Mouse (Mus musculus) kidney, embryonic 15.5 days (tissue): ENCODE measurements at regions not wholly inside any gene's neighbourhood (a gene's known extent, or its start where the extent isn't known, plus 50 kb on each side); places are given as distances from the start of the nearest gene placed in this dataset.

Source experiments
- ATAC-seq: fragments of 200-750 bp; cut with Nextera tagmentation; replicated peaks from 2 replicates; pipeline ENCODE4 v1.8.0; 2017; ENCODE audit warnings: moderate TSS enrichment; ENCODE audit not compliant: low FRiP score
- H3K27ac ChIP-seq: fragments of 300-500 bp; sonication (generic); 2 replicates; pipeline ENCODE4 v1.5.1; 2015; ENCODE audit warnings: mild to moderate bottlenecking, inconsistent platforms
- H3K27me3 ChIP-seq: fragments of 300-500 bp; sonication (generic); 2 replicates; pipeline ENCODE4 v1.6.1; 2015; ENCODE audit warnings: inconsistent platforms
- H3K36me3 ChIP-seq: fragments of 300-500 bp; sonication (generic); 2 replicates; pipeline ENCODE4 v1.6.1; 2015; ENCODE audit warnings: inconsistent platforms
- H3K4me1 ChIP-seq: fragments of 300-500 bp; sonication (generic); 2 replicates; pipeline ENCODE4 v1.6.1; 2015; ENCODE audit warnings: inconsistent platforms
- H3K4me2 ChIP-seq: fragments of 300-500 bp; sonication (generic); 2 replicates; pipeline ENCODE4 v1.6.1; 2015; ENCODE audit warnings: moderate library complexity, mild to moderate bottlenecking, inconsistent platforms
- H3K4me3 ChIP-seq: fragments of 300-500 bp; sonication (generic); replicated peaks from 2 replicates; pipeline ENCODE4 v1.5.1; 2015; ENCODE audit warnings: mild to moderate bottlenecking, inconsistent platforms
- H3K9ac ChIP-seq: fragments of 300-500 bp; sonication (generic); 2 replicates; pipeline ENCODE4 v1.6.1; 2015; ENCODE audit warnings: mild to moderate bottlenecking, inconsistent platforms
- H3K9me3 ChIP-seq: fragments of 300-500 bp; sonication (generic); replicated peaks from 2 replicates; pipeline ENCODE4 v1.6.1; 2016; ENCODE audit warnings: inconsistent platforms
- WGBS: fragments of 180-500 bp; shearing (Covaris S2); methylation state at CpG from one replicate; pipeline ENCODE4 v1.1.7; 2015; ENCODE audit warnings: mixed read lengths; 5-methylcytosine and 5-hydroxymethylcytosine counted together

DNA sequence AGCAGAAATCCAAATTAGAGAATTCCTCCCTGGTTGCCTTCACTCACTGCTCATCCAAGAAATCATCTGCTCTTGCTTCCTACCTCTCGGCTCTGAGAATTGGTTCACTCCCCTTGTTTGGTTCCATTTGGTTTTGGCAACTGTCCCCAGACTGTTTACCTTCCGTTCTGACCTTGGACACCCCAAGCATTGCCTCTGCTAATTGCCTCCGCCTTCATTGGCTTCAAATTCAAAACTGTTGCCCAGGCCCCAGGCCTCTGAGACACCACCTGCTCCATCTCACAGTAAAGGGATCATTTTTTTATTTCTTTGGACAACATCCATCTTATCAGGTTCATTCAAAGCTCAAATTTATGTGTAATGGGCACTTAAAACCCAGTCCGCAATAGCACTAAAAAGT lies 93.1 kb upstream of the BC052040 start:
- Histone ChIP-seq H3K27ac (peak overlapping the region; percentile 27; the same call in 1 of the 2 replicates), H3K4me3 (no peak overlapping the region), H3K9ac (no peak overlapping the region), H3K4me1 (peaks cover 17% of the 10 kb centered on the region), H3K27me3 (no peaks in the 10 kb centered on the region), H3K9me3 (no peaks in the 10 kb centered on the region), H3K4me2 (no peak overlapping the region), H3K36me3 (no peaks in the 10 kb centered on the region)
- 35% methylated on average over 4 of the region's 4 CpGs for WGBS
- peak; percentile 56; the same call in 1 of the 2 replicates for ATAC-seq

DNA sequence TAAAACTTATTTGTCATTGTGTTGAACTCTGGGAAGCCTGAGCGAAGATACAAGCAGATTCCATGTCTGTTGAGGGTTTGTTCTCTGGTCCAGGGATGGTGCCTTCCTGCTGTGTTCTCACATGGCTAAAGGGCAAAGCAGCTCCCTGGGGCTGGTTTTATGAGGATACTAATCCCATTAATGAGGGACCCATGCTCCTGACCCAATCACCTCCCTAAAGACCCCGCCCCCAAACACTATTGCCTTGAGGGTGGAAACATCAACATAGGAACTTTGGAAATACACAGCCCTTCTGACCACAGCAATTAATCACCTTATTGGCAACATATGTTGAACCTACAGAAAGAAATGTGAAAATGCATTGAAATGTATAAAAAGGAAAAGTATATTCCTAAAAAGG lies 88.5 kb upstream of the BC052040 start:
- ATAC-seq = no peak
- H3K4me2 ChIP-seq = no peak overlapping the region
- no peak overlapping the region for H3K4me3 ChIP-seq
- peaks cover 6% of the 10 kb centered on the region for H3K4me1 ChIP-seq
- no peak overlapping the region for H3K27ac ChIP-seq
- H3K9me3 ChIP-seq = no peaks in the 10 kb centered on the region
- peaks cover 4% of the 10 kb centered on the region; the same call in 1 of the 2 replicates for H3K36me3 ChIP-seq
- H3K27me3 ChIP-seq = no peaks in the 10 kb centered on the region
- no peak overlapping the region for H3K9ac ChIP-seq
- 61% methylated on average over 2 of the region's 2 CpGs for WGBS

DNA sequence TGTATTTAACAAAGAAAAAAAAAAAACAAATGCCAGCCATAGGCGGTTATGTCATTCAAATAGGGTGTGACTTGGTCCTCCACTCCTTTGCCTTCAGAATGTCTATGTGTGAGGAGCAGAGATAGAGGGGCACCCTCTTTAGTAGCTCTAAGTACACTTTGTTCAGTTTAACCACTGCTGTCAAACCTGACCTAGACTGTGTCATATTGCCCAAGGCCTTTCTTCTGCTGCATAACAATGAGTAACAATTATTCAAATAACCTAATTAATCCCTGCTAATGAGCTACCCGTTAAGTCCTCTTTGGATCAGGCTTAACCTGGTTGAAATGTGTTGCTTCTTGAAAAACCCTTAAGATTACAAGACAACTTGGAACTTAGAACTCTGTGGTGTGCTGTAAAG lies 81.6 kb upstream of the BC052040 start:
- Histone ChIP-seq H3K4me1 (no peaks in the 10 kb centered on the region), H3K4me2 (no peak overlapping the region), H3K27ac (no peak overlapping the region), H3K9ac (no peak overlapping the region), H3K9me3 (no peaks in the 10 kb centered on the region), H3K27me3 (no peaks in the 10 kb centered on the region), H3K36me3 (peaks cover 4% of the 10 kb centered on the region; the same call in 1 of the 2 replicates), H3K4me3 (no peak overlapping the region)
- WGBS = 88% methylated on average over 2 of the region's 2 CpGs
- no peak for ATAC-seq

DNA sequence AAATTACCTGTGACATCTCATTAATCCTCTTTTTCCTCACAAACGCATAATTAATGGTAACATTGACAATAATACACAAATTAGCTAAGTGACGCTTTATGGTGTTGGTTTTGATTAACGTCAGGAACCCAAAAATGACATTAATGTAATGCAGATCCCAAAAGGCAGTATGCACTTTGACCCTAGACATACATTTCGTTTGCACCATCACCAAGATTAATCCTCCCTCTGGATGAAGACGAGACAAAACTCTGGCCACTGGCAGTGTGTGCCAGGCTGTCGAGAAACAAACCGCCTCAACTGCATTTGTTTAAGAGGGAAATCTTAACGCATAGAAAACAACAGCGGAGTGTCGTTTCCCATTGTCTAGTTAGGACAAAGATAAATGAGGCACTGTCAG lies 72.0 kb upstream of the BC052040 start:
- Histone ChIP-seq H3K36me3 (no peaks in the 10 kb centered on the region), H3K9ac (no peak overlapping the region), H3K4me1 (peaks cover 38% of the 10 kb centered on the region), H3K4me2 (0 out of 2 replicates have a peak overlapping the region, but pooled peaks have one; percentile 2), H3K27ac (peak overlapping the region; percentile 74), H3K9me3 (no peaks in the 10 kb centered on the region), H3K27me3 (no peaks in the 10 kb centered on the region), H3K4me3 (no peak overlapping the region)
- ATAC-seq = no peak
- 22% methylated on average over 10 of the region's 10 CpGs for WGBS

DNA sequence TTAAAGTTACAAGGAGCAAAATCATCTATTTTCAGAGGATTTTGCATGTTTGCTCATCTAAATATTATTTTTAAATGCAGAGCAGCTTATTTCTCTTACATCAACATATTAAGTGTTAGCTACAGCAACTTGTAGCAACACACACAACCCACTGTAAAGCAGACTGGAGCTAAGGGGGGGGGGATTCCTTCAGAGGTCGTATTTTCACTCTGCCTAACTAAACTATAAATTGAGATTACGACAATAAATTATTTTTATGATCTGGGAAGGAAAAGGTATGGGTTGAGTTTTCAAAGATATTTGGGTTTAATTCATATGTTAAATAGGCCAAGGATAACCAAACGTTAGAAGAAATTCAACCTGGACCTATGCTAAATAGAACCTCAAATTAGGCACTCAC lies 70.4 kb upstream of the BC052040 start:
- H3K27me3 ChIP-seq = no peaks in the 10 kb centered on the region
- no peaks in the 10 kb centered on the region for H3K36me3 ChIP-seq
- H3K4me2 ChIP-seq = 0 out of 2 replicates have a peak overlapping the region, but pooled peaks have one; percentile 16
- H3K9ac ChIP-seq = no peak overlapping the region
- 22% methylated on average over 3 of the region's 3 CpGs for whole genome bisulfite sequencing
- H3K27ac ChIP-seq = peak overlapping the region; percentile 72; the same call in 1 of the 2 replicates
- no peak for ATAC-seq
- no peaks in the 10 kb centered on the region for H3K9me3 ChIP-seq
- peaks cover 42% of the 10 kb centered on the region for H3K4me1 ChIP-seq
- H3K4me3 ChIP-seq = no peak overlapping the region

DNA sequence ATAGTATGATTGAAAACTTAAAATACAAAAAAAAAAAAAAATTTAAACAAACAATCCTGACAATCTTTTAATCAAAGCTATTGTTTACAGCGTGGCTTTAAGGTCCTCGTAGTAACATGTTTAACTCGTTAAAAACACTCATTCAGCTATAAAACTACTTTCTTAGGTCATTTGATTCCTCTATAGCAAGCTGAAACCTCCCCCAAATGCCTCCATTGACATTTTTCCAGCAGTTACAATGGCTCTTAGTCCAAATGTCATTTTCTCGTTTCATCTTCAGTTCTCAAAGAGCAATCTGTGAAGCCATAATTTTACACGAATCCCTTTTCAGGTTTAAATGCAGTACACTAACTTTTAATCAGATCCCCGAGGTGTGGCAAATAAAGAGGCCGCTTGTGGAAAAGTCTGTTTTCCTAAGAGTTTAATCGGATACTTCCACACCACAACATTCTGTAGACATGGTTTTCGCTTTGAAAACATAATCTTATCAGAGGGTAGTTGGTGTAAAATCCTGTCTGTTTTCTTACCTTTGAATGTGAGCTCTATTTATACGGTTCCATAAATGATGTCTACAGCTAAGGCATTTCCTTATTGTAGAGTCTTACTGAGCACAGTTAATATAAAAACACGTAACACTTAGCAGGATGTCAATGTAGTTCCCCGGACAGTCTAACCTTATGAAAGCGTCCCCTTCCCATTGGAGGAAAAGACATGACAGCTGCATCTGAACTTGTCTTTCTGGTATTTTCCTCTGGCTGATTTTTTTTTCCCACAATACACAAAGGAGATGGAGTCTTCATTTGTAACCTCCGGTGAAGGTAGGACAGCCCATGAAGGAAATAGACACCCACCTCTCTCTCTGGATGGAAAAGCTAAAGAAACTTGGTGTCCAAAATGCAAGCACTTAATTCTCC lies 69.6 kb upstream of the BC052040 start:
- WGBS = 22% methylated on average over 14 of the region's 14 CpGs
- H3K9ac ChIP-seq = no peak overlapping the region

DNA sequence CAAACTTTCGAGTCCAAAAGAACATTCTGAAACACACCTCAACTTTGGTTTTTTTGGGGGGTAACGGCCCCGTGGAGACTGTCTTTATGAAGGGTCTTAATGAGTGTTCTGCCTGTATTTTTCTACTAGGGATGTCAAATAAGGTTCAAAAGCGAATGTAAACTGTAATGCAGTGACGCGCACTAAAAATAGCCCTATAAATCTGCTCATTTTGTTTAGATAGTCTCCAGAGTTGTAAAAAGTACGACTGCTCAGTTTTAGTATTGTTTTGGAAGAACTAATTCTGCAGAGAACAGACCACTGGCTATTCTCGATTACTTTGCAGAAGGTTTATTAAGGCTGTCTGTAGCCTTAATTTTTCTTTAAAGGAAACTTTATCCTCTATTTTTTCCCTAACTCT lies 68.6 kb upstream of the BC052040 start:
- no peak overlapping the region for H3K9ac ChIP-seq
- H3K36me3 ChIP-seq = no peaks in the 10 kb centered on the region
- no peaks in the 10 kb centered on the region for H3K27me3 ChIP-seq
- no peaks in the 10 kb centered on the region for H3K9me3 ChIP-seq
- WGBS = 11% methylated on average over 8 of the region's 8 CpGs
- H3K4me2 ChIP-seq = peak overlapping the region; percentile 43
- peaks cover 47% of the 10 kb centered on the region for H3K4me1 ChIP-seq
- no peak overlapping the region for H3K4me3 ChIP-seq
- ATAC-seq = 0 out of 2 replicates have a peak, but pooled peaks have one; percentile 45
- peak overlapping the region; percentile 88 for H3K27ac ChIP-seq

More for the DNA sequence above, 69.6 kb upstream of the BC052040 start:
- Histone ChIP-seq H3K4me1 (peaks cover 46% of the 10 kb centered on the region), H3K4me2 (peak overlapping the region; percentile 43), H3K27me3 (no peaks in the 10 kb centered on the region), H3K4me3 (no peak overlapping the region), H3K36me3 (no peaks in the 10 kb centered on the region), H3K27ac (peak overlapping the region; percentile 88), H3K9me3 (no peaks in the 10 kb centered on the region)
- ATAC-seq = 0 out of 2 replicates have a peak, but pooled peaks have one; percentile 33

DNA sequence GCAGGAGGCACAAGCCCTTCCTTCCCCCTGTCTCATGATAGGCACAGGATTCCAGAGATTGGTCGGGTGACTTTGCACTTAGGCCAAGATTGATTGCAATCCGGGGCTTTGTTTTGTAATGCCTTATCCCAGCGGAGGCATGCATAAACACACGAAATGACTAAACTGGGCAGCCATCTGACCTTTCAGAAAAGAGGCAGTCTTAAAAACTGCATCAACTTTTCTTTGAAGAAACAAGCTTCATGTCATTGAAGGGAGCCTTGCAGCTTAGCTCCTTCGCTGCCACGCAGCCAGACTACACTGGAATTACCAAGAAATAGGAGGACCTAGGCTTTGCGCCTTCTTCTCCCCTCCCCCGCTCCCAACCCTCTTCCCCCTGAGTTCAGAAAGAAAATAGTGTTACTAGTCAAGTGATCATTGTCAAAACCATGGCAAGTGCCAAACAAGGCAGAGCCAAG lies 67.7 kb upstream of the BC052040 start:
- H3K27me3 ChIP-seq = no peaks in the 10 kb centered on the region
- no peaks in the 10 kb centered on the region for H3K36me3 ChIP-seq
- H3K4me1 ChIP-seq = peaks cover 42% of the 10 kb centered on the region
- ATAC-seq = no peak; the same call in 1 of the 2 replicates
- H3K27ac ChIP-seq = peak overlapping the region; percentile 86
- H3K9ac ChIP-seq = no peak overlapping the region
- 12% methylated on average over 8 of the region's 8 CpGs for WGBS
- H3K4me2 ChIP-seq = peak overlapping the region; percentile 22
- no peaks in the 10 kb centered on the region for H3K9me3 ChIP-seq
- no peak overlapping the region for H3K4me3 ChIP-seq

DNA sequence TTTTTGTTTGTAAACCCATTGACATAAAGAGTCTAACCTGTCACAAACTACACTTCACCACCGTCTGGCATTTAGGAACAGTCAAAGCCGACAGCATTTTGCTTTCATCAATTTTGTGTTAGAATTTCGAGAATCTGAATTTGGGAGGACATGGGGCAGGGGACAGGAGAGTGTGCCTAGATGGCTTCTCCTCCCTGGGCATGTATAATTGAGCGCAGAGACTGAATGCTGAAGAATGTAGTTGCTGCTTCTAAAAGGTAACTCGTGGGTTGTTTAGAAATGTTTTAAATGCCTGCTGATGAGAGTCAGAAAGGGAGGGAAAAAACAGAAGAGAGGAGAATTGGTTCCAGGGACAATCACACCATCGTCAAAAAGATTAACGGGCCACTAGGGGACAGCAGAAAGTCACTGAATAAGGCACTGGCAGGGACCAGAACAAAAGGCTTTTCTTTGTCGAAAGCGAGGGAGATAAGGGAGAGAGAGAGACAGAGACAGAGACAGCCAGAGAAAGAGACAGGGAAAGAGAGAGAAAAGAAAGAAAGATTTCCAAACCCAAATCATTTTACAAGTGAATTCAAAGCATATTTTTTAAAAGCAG lies 66.6 kb upstream of the BC052040 start:
- Histone ChIP-seq H3K36me3 (no peaks in the 10 kb centered on the region), H3K4me1 (peaks cover 34% of the 10 kb centered on the region), H3K9ac (no peak overlapping the region), H3K27ac (peak overlapping the region; percentile 86), H3K9me3 (no peaks in the 10 kb centered on the region), H3K4me3 (no peak overlapping the region), H3K27me3 (no peaks in the 10 kb centered on the region), H3K4me2 (0 out of 2 replicates have a peak overlapping the region, but pooled peaks have one; percentile 3)
- WGBS = 10% methylated on average over 9 of the region's 9 CpGs
- ATAC-seq = peak; percentile 74; the same call in 1 of the 2 replicates

DNA sequence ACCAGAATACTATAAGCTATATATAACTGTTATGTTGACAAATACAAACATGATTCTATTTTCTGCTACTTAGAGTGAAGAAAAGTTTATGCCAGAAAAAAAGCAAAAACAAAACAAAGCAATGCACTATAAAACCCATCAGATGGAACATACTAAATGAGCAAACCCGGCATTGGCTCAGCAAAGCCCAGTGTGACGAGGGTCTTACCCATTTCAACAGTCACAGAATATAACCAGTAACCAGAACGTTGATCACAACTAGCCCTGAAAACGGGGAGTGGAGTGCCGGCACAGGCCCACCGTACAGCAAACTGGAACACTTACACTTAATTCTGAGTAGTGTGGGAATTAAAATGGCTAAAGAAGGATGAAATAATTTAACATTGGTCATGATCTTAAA lies 66.0 kb upstream of the BC052040 start:
- H3K4me2 ChIP-seq = no peak overlapping the region
- no peak overlapping the region for H3K9ac ChIP-seq
- no peaks in the 10 kb centered on the region for H3K36me3 ChIP-seq
- H3K27me3 ChIP-seq = no peaks in the 10 kb centered on the region
- no peaks in the 10 kb centered on the region for H3K9me3 ChIP-seq
- 57% methylated on average over 6 of the region's 6 CpGs for WGBS
- H3K27ac ChIP-seq = peak overlapping the region; percentile 78
- no peak for ATAC-seq
- no peak overlapping the region for H3K4me3 ChIP-seq
- H3K4me1 ChIP-seq = peaks cover 32% of the 10 kb centered on the region

DNA sequence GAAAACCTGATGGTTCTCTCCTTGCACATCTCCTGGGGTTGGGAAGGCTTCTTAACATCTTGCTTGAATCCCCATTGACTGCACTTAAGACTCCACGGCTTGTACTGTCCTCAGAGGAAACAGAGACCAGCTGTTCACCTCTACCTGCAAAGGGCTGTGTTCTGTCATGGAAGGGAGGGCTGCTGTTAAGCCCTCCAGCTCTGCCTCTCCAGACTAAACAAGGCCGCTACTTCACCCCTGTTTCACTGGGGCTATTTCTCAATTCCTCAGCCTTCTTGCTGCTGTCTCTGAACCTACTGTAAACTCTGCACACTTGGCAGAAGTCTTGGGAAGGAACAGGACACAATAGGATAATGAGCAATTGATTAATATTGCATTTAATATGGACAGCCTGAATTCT lies 64.7 kb upstream of the BC052040 start:
- no peak for ATAC-seq
- Histone ChIP-seq H3K4me2 (no peak overlapping the region), H3K36me3 (no peaks in the 10 kb centered on the region), H3K9me3 (no peaks in the 10 kb centered on the region), H3K9ac (no peak overlapping the region), H3K4me3 (no peak overlapping the region), H3K27me3 (no peaks in the 10 kb centered on the region), H3K4me1 (peaks cover 29% of the 10 kb centered on the region), H3K27ac (peak overlapping the region; percentile 11)
- 31% methylated on average over 2 of the region's 2 CpGs for WGBS

DNA sequence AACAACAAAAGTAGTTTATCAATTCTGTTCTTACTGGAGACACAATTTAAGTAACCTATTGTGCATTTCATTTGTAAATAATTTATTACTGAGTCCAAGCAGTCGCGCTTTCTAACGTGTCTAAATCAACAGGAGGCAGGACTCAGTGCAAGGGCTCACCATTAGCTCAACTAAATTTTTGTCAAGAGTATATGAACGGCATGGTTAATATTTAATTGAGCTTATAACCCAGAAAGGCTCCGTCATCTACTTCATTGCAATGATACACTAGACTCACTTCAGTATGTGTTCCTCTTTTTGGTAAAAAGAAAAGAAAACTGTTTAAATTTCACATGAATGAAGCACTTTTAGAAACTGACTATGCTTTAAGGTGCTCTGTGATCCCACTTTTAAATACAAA lies 61.5 kb upstream of the BC052040 start:
- no peak overlapping the region for H3K4me3 ChIP-seq
- peaks cover 10% of the 10 kb centered on the region for H3K4me1 ChIP-seq
- ATAC-seq = no peak
- no peaks in the 10 kb centered on the region for H3K9me3 ChIP-seq
- no peak overlapping the region for H3K4me2 ChIP-seq
- no peaks in the 10 kb centered on the region for H3K36me3 ChIP-seq
- no peaks in the 10 kb centered on the region for H3K27me3 ChIP-seq
- no peak overlapping the region for H3K9ac ChIP-seq
- 0 out of 2 replicates have a peak overlapping the region, but pooled peaks have one; percentile 37 for H3K27ac ChIP-seq
- WGBS = 42% methylated on average over 5 of the region's 5 CpGs
